In the genomic region with DNA sequence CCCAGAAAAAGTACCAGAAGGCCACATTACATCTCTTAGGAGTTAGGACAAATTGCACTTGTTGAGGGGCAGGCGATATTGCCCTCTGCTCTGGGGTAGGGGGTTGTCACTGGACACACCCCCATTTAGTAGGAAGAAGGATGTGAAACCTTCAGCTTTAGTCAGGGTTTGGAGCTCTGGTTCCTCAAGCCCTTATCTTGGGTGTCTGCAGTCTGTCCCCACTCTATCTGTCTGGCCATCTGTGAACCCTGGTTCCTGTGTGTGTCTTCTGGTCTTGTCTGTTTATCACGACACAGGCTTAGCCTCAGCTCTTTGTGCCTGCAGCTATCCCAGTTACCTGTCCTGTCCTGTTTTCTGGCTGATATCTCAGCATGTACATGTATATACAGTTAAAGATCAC, we compare ENCODE assay signal across 13 mouse cellular contexts. TPM values are rescaled to one million over a fixed set of nuclear protein-coding genes. Genes with fewer than 3 reads are reported as not detected.
DNase-seq lines count a peak whose midpoint lies in the region; ATAC-seq and TF ChIP-seq lines count a peak whose summit lies in the region.
"Had no signal": no experiment of that assay in that cellular context is flagged by ENCODE, and none has a peak within 500 bp of the region (broad histone marks: within the 10 kb centered on the region; RNA-seq: fewer than 3 reads in every experiment).

No protein-coding gene starts in this region.

- no peaks in the 10 kb centered on the region for H3K4me1 ChIP-seq in lung, embryonic 16.5 days (replicated peaks; ENCODE audit: control insufficient read depth, insufficient read depth, low read length)
- H3K4me1 ChIP-seq in G1E (ENCODE audit: insufficient read depth, low read depth, low read length) = peaks cover 60% of the 10 kb centered on the region
- H3K4me1 ChIP-seq in kidney, embryonic 15.5 days = no peaks in the 10 kb centered on the region
- H3K4me1 ChIP-seq: limb, embryonic 12.5 days had no signal

- 0 out of 2 replicates have a peak, but pooled peaks have one; percentile 10 for ATAC-seq in lung, embryonic 16.5 days (ENCODE audit: low read depth)
- ATAC-seq in G1E (ENCODE audit: extremely low read depth, insufficient number of reproducible peaks, low FRiP score, poor library complexity, severe bottlenecking) = peak; percentile 95
- ATAC-seq in hematopoietic stem cell, adult 5-6 weeks (replicated peaks in 1 of 2; ENCODE audit: insufficient read depth in 1 of 2, low FRiP score in 2 of 2, low TSS enrichment in 1 of 2, low read depth in 1 of 2, poor library complexity in 2 of 2, severe bottlenecking in 2 of 2) = peak; percentile 71 to 91
- ATAC-seq in megakaryocyte-erythroid progenitor cell, adult 5-6 weeks (replicated peaks; ENCODE audit: low FRiP score, low TSS enrichment, poor library complexity, severe bottlenecking) = peak; percentile 97
- ATAC-seq in kidney, embryonic 15.5 days (replicated peaks; ENCODE audit: low FRiP score) = no peak
- ATAC-seq: hindbrain, postnatal 0 days had no signal

- H3K36me3 ChIP-seq in lung, embryonic 16.5 days (ENCODE audit: control insufficient read depth, insufficient read depth, low read length) = no peaks in the 10 kb centered on the region
- no peaks in the 10 kb centered on the region for H3K36me3 ChIP-seq in G1E (replicated peaks)
- H3K36me3 ChIP-seq in kidney, embryonic 15.5 days = no peaks in the 10 kb centered on the region
- H3K36me3 ChIP-seq: limb, embryonic 12.5 days had no signal

- TF ChIP-seq CTCF in G1E (IDR thresholded peaks at IDR 0.05; ENCODE audit: low read depth, low read length) = no peak

- WGBS in lung, embryonic 16.5 days = 70% methylated on average over 2 of the region's 2 CpGs
- 75% methylated on average over 2 of the region's 2 CpGs for WGBS in kidney, embryonic 15.5 days

- H3K4me2 ChIP-seq in lung, embryonic 16.5 days (ENCODE audit: low read depth, low read length) = no peak overlapping the region
- H3K4me2 ChIP-seq in kidney, embryonic 15.5 days = no peak overlapping the region
- H3K4me2 ChIP-seq: limb, embryonic 12.5 days had no signal

- no peak for DNase-seq in lung, adult 18-20 months
- peak; percentile 20 for DNase-seq in G1E (ENCODE audit: low spot score)
- DNase-seq in gastrocnemius, postnatal 10 days = no peak
- no peak for DNase-seq in kidney, adult 11 months
- DNase-seq: right cerebral cortex, postnatal 14 days had no signal

- H3K9me3 ChIP-seq in lung, embryonic 16.5 days (ENCODE audit: control insufficient read depth, low read length) = no peaks in the 10 kb centered on the region
- H3K9me3 ChIP-seq in G1E (replicated peaks) = no peaks in the 10 kb centered on the region
- H3K9me3 ChIP-seq in kidney, embryonic 15.5 days (replicated peaks) = no peaks in the 10 kb centered on the region
- H3K9me3 ChIP-seq: limb, embryonic 12.5 days had no signal

- H3K9ac ChIP-seq in lung, embryonic 16.5 days (ENCODE audit: low read length) = no peak overlapping the region
- no peak overlapping the region for H3K9ac ChIP-seq in kidney, embryonic 15.5 days
- H3K9ac ChIP-seq: limb, embryonic 12.5 days had no signal

- H3K27ac ChIP-seq in lung, embryonic 16.5 days (ENCODE audit: low read length) = no peak overlapping the region
- no peak overlapping the region for H3K27ac ChIP-seq in kidney, embryonic 15.5 days
- H3K27ac ChIP-seq: hindbrain, postnatal 0 days; kidney, postnatal 0 days; limb, embryonic 12.5 days had no signal

- no peaks in the 10 kb centered on the region for H3K27me3 ChIP-seq in lung, embryonic 16.5 days (ENCODE audit: control insufficient read depth, insufficient read depth, low read depth, low read length)
- no peaks in the 10 kb centered on the region for H3K27me3 ChIP-seq in G1E (ENCODE audit: insufficient read depth, low read length)
- H3K27me3 ChIP-seq in kidney, embryonic 15.5 days = no peaks in the 10 kb centered on the region

- no peak overlapping the region for H3K4me3 ChIP-seq in lung, embryonic 16.5 days (ENCODE audit: low read length)
- no peak overlapping the region for H3K4me3 ChIP-seq in G1E (ENCODE audit: low read depth, low read length)
- H3K4me3 ChIP-seq in kidney, embryonic 15.5 days (replicated peaks) = no peak overlapping the region
- H3K4me3 ChIP-seq: limb, embryonic 12.5 days had no signal

RNA-seq across cellular contexts. Expression of gene Sash3, which starts 7.2 kb away (rescaled TPM):
- 4.1 and 6.7 TPM in 2 replicates for polyA plus RNA-seq in lung, embryonic 16.5 days (2015; fragmentation: Nextera tagmentation; extraction: Ambion mirVana)
- 0.63 and 1.1 TPM in 2 replicates for total RNA-seq in G1E (2014; fragmentation: Nextera tagmentation)
- total RNA-seq in G1E (2017) = 9.2 and 10.6 TPM in 2 replicates
- polyA plus RNA-seq in G1E (2012) = 1.5 and 1.7 TPM in 2 replicates
- 126 and 139 TPM in 2 replicates for total RNA-seq in hematopoietic stem cell, adult 5-6 weeks (2017)
- 34.7 and 38.6 TPM in 2 replicates for total RNA-seq in megakaryocyte-erythroid progenitor cell, adult 5-6 weeks (2014; fragmentation: Nextera tagmentation)
- total RNA-seq in megakaryocyte-erythroid progenitor cell, adult 5-6 weeks (2017) = 49.8 and 63.2 TPM in 2 replicates
- total RNA-seq in gastrocnemius, postnatal 10 days (2021) = 1 to 10 TPM in 1 of 2 experiments, under 1 TPM in 1; 0.82 to 1.2 TPM
- polyA plus RNA-seq in kidney, embryonic 15.5 days (2015; fragmentation: Nextera tagmentation; extraction: Ambion mirVana) = 1.5 and 2.1 TPM in 2 replicates
- polyA plus RNA-seq: C2C12 had no signal

RNA-seq across cellular contexts. Expression of gene Xpnpep2, which starts 44.9 kb away (rescaled TPM):
- polyA plus RNA-seq in lung, embryonic 16.5 days (2015; fragmentation: Nextera tagmentation; extraction: Ambion mirVana) = 1.1 and 1.5 TPM in 2 replicates
- total RNA-seq in G1E (2014; fragmentation: Nextera tagmentation) = 1.1 and 1.7 TPM in 2 replicates
- 2.0 and 3.1 TPM in 2 replicates for total RNA-seq in G1E (2017)
- 0.25 and 0.39 TPM in 2 replicates for polyA plus RNA-seq in G1E (2012)
- 0.25 TPM in 1 of 2 replicates, not detected in the other for total RNA-seq in hematopoietic stem cell, adult 5-6 weeks (2017)
- total RNA-seq in megakaryocyte-erythroid progenitor cell, adult 5-6 weeks (2014; fragmentation: Nextera tagmentation) = 3.6 TPM in 1 of 2 replicates, not detected in the other
- 0.47 TPM in 1 of 2 replicates, not detected in the other for total RNA-seq in megakaryocyte-erythroid progenitor cell, adult 5-6 weeks (2017)
- 1 to 10 TPM; 2.2 to 3.2 TPM for total RNA-seq in gastrocnemius, postnatal 10 days (2021)
- polyA plus RNA-seq in kidney, embryonic 15.5 days (2015; fragmentation: Nextera tagmentation; extraction: Ambion mirVana) = 5.2 and 5.6 TPM in 2 replicates

RNA-seq across cellular contexts. Expression of gene Zdhhc9, which starts 55.3 kb away (rescaled TPM):
- 2.9 and 4.2 TPM in 2 replicates for polyA plus RNA-seq in lung, embryonic 16.5 days (2015; fragmentation: Nextera tagmentation; extraction: Ambion mirVana)
- total RNA-seq in G1E (2014; fragmentation: Nextera tagmentation) (205 and 206 TPM in 2 replicates), G1E (2017) (25.3 and 31.0 TPM in 2 replicates)
- polyA plus RNA-seq in G1E (2012) = 15.5 and 18.3 TPM in 2 replicates
- total RNA-seq in hematopoietic stem cell, adult 5-6 weeks (2017) = 7.8 and 8.8 TPM in 2 replicates
- total RNA-seq in megakaryocyte-erythroid progenitor cell, adult 5-6 weeks (2014; fragmentation: Nextera tagmentation) = 12.3 and 17.4 TPM in 2 replicates
- total RNA-seq in megakaryocyte-erythroid progenitor cell, adult 5-6 weeks (2017) = 3.2 and 3.9 TPM in 2 replicates
- 10 to 100 TPM in 1 of 2 experiments, 1 to 10 TPM in 1; 9.5 to 14.9 TPM for total RNA-seq in gastrocnemius, postnatal 10 days (2021)
- polyA plus RNA-seq in kidney, embryonic 15.5 days (2015; fragmentation: Nextera tagmentation; extraction: Ambion mirVana) = 5.7 and 6.4 TPM in 2 replicates
